Mouse (Mus musculus): ENCODE measurements around the gene Mta3.

Mta3 gene

DNA sequence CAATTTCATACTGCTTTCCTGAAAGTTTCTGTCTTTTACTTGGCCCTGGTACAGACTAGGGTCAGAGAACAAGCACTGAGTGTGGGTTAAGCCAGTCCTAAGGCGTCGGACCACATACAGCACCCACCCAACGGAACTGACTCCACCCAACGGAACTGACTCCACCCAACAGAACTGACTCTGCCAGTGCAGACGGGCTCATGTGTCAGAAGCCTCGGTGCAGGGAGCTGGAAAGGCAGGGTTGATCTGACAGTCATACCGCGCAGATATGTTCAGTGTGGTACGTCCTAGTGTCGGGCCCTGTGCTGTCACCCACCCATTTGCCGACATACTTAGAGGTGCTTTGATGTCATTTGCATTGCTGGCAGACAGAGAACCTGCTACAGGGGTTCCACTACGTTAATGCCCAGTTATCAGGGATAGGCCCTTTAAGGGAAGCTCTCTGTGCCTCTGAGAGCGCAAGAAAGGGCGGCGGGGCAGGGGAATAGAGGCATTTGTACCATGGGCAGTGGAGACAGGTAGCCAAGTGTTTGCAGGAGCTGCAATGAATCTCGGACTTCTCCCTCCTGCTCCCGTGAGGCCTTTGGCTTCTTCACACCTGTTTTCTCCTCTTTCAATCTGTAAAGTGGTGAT is 103.3 kb downstream of the Mta3 start:
- in situ Hi-C loops (cut with MseI, MboI) = no loop called here

DNA sequence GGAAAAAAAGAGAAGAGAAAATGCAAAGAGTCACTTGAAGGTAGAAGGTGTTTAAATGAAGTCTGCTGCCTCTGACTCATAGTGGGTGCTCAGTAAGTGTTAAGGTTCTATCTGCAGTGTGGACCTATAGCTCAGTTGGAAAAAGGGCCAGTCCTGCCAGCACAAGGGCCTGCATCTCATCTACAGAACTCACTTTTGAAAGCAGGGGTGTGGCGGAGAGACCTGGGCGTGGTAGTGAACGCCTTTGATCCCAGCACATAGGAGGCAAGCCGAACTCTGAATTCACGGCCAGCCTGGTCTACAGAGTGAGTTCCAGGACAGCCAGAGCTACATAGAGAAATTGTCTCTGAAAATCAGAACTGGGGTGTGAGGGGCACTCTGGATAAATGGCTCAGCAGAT is 104.3 kb downstream of the Mta3 start:
- in situ Hi-C loops (cut with MseI, MboI) = no loop called here

DNA sequence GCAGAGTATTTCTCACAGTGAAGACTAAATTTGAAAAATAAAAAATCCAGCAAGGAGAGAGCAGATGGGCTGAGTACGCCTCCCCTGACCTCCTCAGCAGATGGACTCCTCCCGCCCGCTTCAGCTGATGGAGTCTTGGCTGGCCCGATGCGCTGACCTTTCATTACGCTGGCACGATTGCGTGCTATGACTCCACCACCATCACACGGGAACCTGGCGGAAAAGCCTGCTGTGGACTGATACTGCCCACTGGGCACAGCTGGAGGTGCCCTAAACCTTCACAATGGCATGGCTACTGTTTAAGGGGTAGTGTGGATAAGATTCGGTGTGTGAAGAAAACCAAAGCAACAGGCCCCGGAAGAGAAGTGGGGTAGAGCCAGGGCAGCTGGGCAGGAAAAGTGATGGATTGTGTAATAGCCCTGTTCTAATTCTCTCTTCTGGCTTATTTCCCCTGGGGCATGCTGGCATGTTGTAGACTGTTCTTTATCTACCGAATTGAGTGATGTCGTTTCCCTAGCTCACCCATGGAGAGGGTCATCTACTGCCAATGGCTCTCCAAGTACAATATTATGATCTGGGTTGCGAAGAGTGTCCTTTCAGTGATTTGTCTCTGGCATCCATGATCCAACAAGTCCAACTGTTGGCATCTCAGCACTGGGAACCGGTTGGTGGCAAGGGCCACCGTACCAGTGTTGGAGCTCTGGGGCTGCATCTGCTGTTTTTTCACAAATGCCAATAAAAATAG is 106.4 kb downstream of the Mta3 start:
- in situ Hi-C loops (cut with MseI, MboI) = no loop called here

DNA sequence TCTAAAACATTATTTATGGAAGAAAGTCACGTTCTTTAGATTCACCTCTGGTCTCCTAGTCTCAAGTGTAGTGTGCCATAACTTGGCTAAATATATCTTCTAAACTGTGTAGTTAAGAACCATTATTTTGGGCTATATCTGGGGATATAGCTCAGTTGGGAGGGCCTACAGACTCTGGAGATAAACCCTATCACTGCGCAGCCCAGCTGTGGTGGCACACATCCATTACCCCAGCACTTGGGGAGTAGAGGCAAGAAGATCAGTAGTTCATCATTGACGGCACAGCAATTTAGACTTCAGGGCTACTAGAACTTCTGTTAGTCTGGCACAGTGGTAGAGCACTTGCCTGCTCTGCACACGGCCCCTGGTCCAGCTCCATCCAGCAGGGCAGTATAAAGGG is 107.1 kb downstream of the Mta3 start:
- in situ Hi-C loops (cut with MseI, MboI) = no loop called here

DNA sequence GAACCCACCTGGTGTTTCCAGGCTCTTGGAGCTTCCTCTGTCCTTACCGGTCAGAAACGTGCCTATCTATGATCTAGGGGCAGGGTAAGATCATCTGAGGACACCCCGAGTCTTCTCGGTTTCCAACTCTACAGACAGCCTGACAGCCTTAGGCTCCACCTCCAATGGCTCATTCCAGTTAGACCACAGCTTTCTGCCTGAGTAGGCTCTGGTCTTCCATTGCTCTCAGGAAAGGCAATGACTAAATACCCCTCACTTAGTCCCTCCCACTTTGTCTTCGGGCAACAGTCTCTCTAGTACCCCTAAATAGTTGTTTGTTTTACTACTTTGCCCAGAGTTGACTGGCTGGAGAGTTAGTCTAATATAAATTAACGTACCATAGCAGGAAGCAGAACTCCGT is 111.0 kb downstream of the Mta3 start:
- in situ Hi-C loops (cut with MseI, MboI) = no loop called here

DNA sequence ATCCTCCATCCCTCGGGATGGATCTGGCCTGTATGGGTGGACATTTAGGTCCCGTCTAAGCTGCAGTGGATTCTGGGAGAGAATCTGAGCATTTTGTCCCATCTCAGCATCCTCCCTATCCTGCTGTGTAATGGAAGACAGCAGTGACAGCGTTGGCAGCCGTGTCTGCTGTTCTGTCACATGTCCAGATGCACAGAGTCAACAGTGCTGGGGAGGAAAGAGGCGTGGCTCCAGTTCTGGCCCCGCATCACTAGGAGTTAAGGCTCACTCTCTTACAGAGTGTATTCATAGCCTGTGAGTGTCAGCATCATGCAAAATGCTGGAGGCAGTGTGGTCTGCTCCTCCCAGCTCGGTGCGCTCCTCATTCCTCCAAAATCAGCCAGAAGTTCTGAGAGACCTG is 113.5 kb downstream of the Mta3 start:
- in situ Hi-C loops (cut with MseI, MboI) = no loop called here

DNA sequence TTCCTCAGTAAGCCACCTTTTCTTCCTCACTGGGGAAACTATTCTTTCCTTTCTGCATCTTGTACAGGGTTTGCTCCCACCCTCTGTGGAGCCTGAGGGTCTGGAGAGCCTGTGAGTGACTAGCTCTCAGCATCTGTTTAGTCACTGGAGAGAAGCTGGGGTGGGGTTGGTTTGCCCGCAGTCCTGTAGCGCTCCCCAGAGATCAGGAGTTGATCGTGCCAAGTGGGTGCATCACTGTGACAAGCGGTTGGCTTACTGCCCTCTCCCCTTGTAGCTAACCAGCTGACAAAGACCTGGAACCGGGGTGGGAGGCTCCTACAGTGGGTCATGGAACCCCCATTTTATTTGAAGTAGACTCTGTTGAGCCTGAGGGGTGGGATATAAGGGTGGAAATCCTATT is 114.7 kb downstream of the Mta3 start:
- in situ Hi-C loops (cut with MseI, MboI) = no loop called here

DNA sequence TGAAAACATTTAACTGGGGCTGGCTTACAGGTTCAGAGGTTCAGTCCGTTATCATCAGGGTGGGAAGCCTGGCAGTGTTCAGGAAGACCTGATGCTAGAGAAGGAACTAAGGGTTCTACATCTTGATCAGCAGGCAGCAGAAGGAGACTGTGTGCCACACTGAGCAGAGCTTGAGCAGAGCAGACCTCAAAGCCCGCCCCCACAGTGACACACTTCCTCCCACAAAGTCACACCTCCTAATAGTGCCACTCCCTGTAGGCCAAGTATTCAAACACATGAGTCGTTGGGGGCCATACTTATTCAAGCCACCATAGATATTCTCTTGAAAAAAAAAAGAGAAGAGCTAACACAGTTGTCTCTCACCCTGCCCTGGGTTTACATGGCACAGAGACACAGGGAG is 115.9 kb downstream of the Mta3 start:
- in situ Hi-C loops (cut with MseI, MboI) = no loop called here

DNA sequence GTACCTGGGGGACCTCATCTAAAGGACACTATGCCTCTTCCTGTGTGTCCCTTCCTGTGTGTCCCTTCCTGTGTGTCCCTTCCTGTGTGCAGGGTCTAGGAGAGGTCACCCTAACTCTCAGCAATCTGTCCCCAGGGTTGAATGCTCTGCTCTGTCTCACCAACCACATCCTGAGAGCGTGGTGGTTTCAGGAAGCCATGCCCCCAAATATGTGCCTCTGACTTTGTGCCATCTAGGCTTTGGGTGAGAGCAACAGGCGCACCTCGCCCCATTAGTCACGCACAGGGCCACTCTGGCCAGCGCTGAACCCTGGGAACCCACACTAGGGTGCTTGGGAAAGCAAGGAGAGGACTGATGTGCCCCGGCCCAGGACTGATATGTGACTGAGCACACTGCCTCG is 117.9 kb downstream of the Mta3 start:
- in situ Hi-C loops (cut with MseI, MboI) = no loop called here

DNA sequence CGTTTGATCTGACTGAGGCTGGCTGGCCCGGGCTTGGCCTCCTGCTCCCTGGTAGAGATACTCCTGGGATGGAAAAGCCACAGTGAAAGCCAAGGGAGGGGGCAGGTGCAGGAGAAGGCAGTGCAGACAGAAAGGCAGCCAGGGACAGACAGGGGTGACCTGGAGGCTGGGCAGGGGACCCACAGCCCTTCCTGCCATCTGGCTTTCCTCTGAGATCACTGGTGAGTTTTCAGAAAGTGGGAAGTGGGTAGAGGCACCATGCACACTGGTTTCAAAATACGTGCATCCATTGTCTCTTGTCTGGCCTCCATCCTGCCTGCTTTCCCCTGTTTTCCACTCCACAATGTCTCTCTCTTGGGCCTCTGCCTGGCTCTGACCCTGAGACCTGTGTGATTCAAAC is 123.4 kb downstream of the Mta3 start:
- in situ Hi-C loops (cut with MseI, MboI) = no loop called here

DNA sequence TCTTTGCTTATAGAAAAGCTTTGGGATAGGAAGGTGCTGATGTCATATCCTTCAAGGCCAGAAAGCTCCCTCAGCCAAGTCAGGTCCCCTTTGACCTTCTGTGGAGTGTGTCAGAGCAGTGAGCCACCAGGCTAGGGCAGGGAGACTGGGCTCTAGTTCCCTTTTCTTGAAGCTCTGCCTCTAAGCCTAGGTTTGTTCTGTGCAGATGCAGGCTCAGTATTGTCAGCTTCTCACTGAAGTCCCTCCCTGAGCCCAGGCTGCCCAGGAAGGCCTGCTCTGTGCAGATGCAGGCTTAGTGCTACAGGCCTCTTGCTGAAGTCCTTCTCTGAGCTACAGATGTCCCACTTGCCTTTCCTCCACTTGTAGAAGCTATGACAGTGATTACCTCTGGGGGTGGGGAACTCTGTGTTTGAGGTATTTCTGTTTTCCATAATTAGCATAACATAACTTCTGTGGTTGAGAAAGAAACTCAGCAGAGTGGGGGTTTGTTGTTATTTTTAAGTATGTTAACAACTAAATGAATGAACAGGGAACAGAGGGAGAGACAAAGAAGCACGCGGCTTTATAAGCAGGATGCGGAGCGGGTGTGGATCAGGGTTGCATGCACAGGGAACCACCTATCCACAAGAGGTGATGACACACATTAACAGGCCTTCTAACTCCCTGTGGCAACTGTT is 124.8 kb downstream of the Mta3 start:
- in situ Hi-C loops (cut with MseI, MboI) = no loop called here

DNA sequence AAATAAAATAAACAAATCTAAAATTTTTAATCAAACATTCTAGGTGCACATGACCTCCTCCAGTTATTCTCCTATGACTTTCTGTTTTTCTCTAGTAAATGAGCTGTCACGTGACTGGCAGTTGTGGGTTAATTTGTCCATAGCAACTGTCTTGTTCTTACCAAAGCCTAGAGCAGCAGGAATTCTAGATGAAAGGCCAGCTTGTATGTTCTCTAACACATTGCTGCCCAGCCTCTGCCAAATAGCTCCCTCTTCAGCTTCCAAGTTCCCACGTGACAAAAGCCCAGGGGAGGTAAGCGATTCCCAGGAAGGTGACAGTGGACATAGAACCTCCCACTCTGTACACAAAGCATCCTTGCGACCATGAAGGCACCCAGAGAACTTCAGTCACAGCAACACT is 128.2 kb downstream of the Mta3 start:
- in situ Hi-C loops (cut with MseI, MboI) = no loop called here

DNA sequence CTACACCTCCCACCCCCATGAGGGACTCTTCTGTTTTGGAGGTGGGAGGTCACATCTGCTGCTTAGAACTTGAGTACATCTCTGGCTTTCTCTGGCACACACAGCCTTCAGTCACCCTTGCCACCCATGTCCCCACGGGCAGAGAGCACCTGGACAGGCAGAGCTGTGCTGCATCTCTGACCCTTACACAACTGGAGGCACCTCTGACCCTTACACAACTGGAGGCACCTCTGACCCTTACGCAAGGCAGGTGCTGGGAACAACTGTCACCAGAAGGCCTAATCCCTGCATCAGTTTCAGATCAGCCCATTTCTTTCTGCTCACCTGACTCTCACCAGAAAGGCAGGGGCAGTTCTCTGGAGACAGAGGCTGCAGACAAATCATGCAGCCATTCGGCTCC is 130.1 kb downstream of the Mta3 start:
- in situ Hi-C loops (cut with MseI, MboI) = no loop called here

DNA sequence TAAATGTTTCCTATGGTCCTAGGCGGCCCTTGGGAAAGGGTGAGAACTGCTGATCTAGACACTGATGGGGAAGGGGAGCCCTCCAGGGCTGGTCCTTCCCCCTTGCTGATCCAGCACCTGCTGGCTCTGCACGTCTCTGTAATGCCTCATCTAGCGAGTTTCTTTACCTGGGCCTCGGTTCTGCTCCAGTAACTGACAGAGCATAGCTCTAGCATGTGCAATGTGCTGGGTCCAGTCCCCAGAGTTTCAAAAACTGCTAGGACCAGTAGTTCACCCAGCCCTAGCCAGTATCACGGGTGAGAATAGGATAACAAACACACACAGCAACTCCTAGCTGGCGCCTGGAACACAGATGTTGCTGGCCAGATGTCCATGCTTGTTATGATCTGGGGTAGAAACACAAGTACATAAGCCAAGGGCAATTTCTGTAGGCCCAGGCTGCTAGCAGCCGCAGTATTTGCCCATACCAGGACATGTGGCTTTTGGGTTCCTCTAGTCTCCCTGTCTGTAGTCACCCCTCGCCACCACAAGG is 131.8 kb downstream of the Mta3 start:
- in situ Hi-C loops (cut with MseI, MboI) = no loop called here

DNA sequence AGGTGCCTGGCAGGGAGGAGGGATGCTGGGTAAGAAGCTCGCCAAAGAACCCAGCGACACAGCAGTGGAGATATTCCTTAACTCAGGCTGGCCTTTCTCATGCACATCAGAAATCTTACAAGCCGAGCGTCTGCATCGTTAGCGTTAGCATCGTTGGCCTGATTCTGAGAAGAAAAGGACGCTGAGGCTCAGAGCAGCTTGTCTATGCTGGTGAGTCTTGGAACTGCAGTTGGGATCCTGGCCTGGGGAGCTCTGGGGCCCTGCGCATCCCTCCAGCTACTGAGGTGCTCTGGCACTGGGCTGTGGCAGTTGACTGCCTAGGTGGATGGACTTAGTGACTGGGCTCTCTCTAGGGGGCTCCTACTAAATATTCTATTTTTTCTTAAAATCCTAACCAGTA is 133.2 kb downstream of the Mta3 start:
- in situ Hi-C loops (cut with MseI, MboI) = no loop called here

DNA sequence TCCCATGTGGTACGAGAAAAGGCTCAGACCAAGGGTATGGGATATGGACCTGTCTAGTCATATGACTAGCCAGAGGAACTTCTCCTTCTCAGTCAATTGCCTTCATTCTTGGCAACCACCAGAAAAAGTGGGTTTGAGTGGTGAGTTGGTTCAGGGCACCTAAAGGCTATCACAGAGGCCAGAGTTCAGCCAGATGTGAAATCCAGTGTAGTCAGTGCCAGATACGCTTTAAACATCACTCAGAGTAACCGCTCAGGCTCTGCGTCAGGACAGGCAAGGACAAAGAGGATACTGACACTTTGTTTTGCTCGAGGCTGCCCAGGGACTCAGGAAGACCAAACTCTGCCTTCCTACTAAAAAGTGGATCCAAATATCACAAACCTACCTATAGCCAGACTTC is 135.0 kb downstream of the Mta3 start:
- in situ Hi-C loops (cut with MseI, MboI) = no loop called here

DNA sequence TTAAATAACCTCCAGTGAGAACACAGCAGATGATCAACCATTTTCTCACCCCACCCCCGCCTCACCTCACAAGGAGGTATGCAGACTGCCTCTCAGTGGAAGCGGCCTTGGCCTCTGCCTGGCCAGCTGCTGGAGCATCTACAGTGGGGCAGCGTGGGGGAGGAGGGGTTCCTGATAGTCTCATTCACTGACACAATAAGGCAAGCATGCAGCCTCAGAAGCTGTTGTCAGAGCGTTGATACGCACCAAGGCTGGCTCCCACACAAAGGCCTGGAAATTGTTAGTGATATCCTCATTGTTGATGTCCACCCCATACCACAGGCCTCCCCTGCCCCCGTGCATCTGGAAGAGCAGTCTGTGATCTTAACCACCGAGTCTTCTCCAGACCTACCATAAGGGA is 137.8 kb downstream of the Mta3 start:
- in situ Hi-C loops (cut with MseI, MboI) = no loop called here

DNA sequence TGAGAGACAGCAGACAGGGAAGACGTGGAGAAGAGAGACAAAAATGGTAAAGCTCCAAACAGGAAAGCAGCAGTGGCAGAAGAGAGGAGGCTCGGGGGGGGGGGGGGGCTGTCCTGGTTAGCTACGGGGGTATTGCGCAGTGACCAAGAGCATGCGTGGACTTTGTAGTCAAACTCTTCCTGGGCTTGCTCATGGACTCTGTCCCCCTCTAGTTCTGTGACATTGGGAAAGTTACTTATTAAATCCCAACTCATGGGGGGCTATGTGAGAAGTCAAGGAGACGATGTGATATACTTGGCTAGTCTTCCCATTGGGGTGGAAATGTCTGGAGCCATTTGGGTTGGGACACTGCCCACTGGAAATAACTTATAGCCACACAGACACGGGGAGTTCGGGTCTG is 139.6 kb downstream of the Mta3 start:
- in situ Hi-C loops (cut with MseI, MboI) = no loop called here

DNA sequence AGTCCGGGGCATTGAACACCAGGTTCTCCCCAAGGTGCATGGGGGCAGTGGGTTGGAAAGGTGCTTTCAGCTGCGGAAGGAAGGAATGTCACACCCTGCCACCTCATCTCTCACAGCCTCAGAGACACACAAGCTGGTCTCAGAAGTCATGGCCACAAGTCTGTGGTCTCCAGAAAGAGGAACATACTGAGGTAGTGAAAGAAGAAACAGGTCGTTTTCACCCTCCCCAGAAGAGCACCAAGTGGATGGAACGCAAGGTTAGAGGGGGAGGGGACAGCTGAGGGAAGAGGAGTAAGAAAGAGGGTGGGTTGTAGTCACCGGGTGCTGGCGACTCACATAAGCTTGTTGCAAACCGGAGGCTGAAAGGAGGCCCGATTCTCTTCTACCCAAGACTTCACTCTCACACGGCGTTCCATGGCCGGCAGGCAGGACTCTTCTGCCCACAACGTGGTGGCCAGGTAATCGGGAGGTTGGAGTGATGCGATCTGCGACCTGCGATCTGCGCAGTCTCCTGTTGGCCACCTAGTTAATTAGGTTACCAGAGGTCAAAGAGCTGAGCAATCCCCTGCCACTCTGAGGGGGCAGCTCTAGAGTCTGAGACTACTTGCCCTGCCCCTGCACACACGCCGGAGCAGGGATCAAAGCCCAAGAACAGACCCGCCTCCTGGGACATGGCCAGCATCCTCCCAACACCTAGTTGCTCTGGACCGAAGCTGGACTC is 140.5 kb downstream of the Mta3 start:
- in situ Hi-C loops (cut with MseI, MboI) = no loop called here

DNA sequence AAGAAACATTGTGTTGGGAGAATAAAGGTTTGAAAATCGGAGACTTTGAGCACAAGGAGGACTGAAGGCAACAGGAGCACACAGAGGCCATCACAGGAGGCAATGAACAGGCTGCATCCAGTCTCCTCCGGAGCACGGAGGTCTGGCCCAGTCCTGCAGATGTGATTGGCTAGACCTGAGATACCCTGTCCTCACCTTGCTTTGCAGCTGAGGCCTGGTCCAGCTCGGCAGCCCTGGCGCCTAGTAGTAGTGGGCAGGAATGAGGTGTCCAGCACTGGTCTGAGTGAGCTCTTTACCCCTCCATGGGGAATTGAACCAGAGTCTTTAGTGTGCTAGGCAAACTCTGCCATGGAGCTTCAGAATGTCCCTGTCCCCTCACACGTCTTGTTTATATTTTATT is 141.1 kb downstream of the Mta3 start:
- in situ Hi-C loops (cut with MseI, MboI) = no loop called here

DNA sequence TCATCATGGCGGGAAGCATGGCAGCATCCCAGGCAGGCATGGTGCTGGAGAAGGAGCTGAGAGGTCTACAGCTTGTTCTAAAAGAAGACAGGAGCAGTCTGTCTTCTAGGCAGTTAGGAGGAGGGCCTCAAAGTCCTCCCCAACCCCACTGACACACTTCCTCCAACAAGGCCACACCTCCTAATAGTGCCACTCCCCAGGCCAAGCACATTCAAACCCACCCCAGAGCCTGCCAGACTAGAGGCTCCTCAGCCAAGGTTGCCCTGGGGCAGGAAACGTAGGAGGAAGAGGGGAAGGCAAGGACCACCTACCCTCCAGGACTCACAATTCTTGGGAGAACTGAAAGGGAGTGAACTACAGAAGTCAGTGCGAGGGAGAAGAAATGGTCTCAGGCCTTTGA is 141.9 kb downstream of the Mta3 start, which contains the start of gene Haao:
Gene Haao, minus strand, starts transcription at position 149 of the 400 bp plus-strand sequence.
- in situ Hi-C loops (cut with MseI, MboI) = no loop called here

DNA sequence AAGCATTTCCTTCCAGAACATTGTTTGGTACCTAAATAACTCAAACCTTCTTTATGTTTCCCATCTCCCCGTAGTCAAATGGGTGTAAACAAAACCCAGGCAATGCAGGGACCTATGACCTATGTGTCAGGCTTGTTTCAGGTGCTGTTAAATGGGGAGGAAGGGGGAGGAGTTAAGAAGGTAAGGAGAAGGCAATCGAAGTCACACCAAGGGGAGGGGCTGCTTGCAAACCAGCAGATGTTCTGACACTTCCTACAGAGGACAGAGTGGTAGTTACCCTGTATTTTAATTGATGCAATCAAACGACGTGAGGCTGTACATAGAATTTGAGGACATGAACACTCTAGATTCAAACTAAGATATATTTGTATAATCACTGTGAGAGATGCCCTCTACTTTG is 142.5 kb downstream of the Mta3 start:
- in situ Hi-C loops (cut with MseI, MboI) = no loop called here

Measured in mouse trophoblast stem cell (cell line).